Mouse (Mus musculus) ES-CJ7 (cell line): ENCODE measurements around the gene Sft2d2.
A peak's percentile ranks its signal among the peaks of the same experiment; 100 is the strongest.

ENCODE experiments used
- DNase-seq: peaks from one replicate; pipeline ENCODE4 v3.0.0; 2011; ENCODE audit warnings: low read depth, low spot score

Sft2d2 gene

GRCm38 (mm10) chr1:165133279-165133678 lies 61.0 kb downstream of the Sft2d2 start:
- no peak for DNase-seq

- peak; percentile 91 for DNase-seq
These were observed 61.9 kb downstream of the Sft2d2 start for GRCm38 (mm10) chr1:165132187-165132877.

- DNase-seq = no peak
These were observed 64.7 kb downstream of the Sft2d2 start for GRCm38 (mm10) chr1:165129573-165129972.
